Mouse (Mus musculus) G1E (cell line): ENCODE results near the gene Ripply3.

Experiments
- CTCF ChIP-seq: IDR thresholded peaks from 2 replicates; pipeline ENCODE4 v1.5.1; 2012; ENCODE audit warnings: low read depth, low read length, inconsistent platforms, mixed read lengths
- TAL1 ChIP-seq: conservative IDR thresholded peaks from 2 replicates; pipeline ENCODE4 v1.6.1; 2012; ENCODE audit warnings: low read depth, low read length, inconsistent platforms, mixed read lengths

DNA sequence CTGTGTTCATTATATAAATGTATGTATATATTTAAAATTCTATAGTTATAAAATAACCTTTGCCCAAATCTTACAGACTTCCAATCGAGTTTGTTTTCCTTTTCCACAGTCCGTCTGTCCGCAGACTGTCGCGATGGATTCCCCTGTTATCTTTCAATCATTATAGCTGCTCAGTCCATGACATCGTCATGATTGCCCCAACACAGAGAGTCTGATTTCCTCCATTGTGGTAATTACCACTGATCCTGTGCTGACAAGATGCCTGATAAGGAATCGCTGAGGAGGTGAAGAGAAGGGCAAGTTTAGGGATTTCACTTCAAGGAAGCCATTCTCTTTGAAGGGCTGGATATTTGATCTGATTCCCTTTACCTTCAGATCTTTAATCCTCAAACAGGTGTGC is 27.8 kb downstream of the Ripply3 start:
- TF ChIP-seq CTCF (no peak), TAL1 (no peak)
